1 mouse cellular context compared by ENCODE assay signal in the genomic region with DNA sequence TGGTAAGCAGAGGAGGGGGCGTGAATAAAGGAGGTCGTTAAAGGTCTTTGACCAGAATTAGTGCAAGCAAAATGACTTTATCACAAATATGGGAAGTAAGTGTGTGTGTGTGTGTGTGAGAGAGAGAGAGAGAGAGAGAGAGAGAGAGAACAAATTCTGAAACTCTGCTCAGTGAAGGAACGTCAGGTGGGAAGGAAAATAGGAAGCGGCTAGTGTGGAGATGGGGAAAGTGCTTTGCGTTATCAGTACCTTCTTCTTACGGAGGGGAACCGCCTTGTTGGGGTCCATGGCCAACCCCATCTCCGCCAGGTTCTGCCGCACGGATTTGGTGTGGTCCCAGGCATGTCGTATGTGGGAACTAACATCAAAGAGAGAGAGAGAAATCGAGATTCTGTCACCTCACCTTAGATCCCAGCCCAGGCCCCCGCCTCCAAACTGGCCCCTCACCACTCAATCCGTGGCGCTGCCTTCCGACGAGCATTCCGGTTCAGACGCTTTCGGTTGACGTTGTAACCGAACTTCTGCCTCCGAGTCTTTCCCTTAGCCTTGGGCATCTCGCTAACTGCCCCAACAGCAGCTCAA.
TF ChIP-seq lines count a peak whose summit lies in the region.

No protein-coding gene starts in this region.

TF ChIP-seq in MEL, 35 proteins besides CTCF, POLR2A, EP300 and RAD21:
- TF ChIP-seq JUND (IDR thresholded peaks at IDR 0.05; ENCODE audit: low read depth, low read length) (peak; percentile 86; the same call in 1 of the 2 replicates), NELFE (IDR thresholded peaks at IDR 0.05; ENCODE audit: low read depth, low read length) (no peak), GATA1 (IDR thresholded peaks at IDR 0.05; ENCODE audit: low read depth, low read length) (peak; percentile 63; the same call in 1 of the 2 replicates), RCOR1 (IDR thresholded peaks at IDR 0.05; ENCODE audit: low read depth, low read length) (no peak)
